Mouse (Mus musculus) kidney, postnatal 36 days (tissue): ENCODE data around the gene Vmn1r14.
"Not testable (repeated sequence)": the region's sequence is repeated elsewhere in the genome, so short reads cannot be mapped to it uniquely, and the experiment has no call there.

Experiments used
- DNase-seq, 2 experiments: peaks; one replicate each; pipeline ENCODE4 v3.0.0; 2021 to 2022; ENCODE audit warnings: mixed read lengths in 2 of 2

The Vmn1r14 gene

GRCm38 (mm10) chr6:57231386-57231785 lies at the start of gene Vmn1r14:
Vmn1r14 (plus strand) TSS chr6:57231686.
- DNase-seq = no peak

DNA sequence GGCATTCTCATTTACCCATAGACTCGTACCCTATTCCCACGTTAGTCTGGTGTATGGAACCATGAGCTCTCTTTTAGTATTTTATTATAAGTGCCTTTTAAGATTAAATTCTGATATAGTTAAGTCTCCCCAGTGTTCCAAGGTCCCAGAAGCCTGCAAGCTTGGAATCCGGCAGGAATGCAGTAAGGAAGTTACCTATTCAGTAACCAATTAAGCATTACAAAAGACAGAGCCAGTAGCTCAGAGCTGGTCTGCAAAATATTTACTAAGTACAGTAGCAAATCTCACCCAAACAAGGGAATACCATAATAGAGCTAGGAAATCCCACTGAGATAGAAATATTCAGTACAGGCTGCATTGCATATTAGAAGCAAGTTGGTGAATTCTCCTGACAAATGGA lies 41.5 kb upstream of the Vmn1r14 start:
- DNase-seq = peak; percentile 20 to 38

GRCm38 (mm10) chr6:57202990-57203389 lies 28.5 kb upstream of the Vmn1r14 start, which contains the start of gene Vmn1r13:
Vmn1r13 (plus strand) TSS chr6:57203290.
- DNase-seq = not testable (repeated sequence)

- DNase-seq = no peak
Measured at GRCm38 (mm10) chr6:57257652-57258051, 26.2 kb downstream of the Vmn1r14 start, which contains the start of gene Vmn1r15. Vmn1r15 (plus strand) TSS chr6:57257952.

DNA sequence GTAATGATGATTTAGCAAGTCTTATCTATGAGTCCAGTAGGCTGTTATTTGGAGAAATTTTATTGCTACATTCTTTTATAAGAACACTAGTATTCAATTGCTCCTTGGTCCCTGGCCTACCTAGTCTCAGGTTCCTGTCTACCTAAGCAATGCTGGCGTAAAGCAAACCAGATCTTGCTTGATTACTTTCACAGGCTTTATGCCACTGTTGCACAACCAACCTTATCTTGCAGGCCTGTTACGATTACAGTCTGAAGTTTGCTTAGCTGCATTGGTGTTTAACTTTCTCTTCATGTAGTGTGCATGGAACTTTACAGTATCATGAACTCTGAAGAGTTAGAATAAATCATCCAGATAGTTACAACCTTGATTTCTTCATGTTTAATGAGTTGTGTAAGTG lies 29.5 kb downstream of the Vmn1r14 start:
- no peak for DNase-seq

DNA sequence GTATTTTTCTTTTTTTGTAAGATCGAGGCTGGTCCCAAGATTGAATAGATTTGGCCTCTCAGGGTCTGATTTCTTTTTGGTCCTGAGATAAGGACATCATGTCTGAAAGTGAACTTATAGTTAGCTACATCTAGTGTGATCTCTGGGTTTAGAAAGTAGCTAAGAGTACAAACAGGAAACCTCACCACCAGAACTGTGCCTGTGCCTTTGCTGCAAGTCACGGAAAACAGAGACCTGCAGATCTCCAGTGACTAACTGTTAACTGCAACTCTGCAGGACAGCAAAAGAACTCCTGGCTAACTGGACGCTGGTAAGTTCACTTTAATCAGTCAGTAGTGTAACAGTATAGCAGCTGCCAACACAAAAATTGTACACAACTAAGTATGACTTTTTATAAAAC lies 40.4 kb downstream of the Vmn1r14 start:
- no peak for DNase-seq

- no peak for DNase-seq
Measured at GRCm38 (mm10) chr6:57272517-57272916, 41.0 kb downstream of the Vmn1r14 start.

DNA sequence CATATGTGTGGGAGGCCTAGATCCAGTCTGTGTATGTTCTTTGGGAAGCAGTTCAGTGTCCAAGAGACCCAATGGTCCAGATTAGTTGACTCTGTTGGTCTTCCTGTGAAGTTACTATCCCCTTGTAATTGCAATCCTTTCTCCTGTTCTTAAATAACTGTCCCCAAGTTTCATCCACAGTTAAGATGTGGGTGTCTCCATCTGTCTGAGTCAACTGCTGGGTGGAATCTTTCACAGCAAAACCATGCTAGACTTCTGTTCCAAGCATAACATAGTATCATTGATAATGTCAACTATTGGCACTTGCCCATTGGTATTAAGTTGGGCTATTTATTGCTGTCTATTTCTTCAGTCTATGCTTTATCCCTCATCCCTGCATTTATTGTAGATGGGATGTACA lies 47.5 kb downstream of the Vmn1r14 start:
- DNase-seq = no peak
